Mouse (Mus musculus): ENCODE measurements around the gene Aars.
"Not testable (repeated sequence)": the region's sequence is repeated elsewhere in the genome, so short reads cannot be mapped to it uniquely, and the experiment has no call there.

Aars gene

DNA sequence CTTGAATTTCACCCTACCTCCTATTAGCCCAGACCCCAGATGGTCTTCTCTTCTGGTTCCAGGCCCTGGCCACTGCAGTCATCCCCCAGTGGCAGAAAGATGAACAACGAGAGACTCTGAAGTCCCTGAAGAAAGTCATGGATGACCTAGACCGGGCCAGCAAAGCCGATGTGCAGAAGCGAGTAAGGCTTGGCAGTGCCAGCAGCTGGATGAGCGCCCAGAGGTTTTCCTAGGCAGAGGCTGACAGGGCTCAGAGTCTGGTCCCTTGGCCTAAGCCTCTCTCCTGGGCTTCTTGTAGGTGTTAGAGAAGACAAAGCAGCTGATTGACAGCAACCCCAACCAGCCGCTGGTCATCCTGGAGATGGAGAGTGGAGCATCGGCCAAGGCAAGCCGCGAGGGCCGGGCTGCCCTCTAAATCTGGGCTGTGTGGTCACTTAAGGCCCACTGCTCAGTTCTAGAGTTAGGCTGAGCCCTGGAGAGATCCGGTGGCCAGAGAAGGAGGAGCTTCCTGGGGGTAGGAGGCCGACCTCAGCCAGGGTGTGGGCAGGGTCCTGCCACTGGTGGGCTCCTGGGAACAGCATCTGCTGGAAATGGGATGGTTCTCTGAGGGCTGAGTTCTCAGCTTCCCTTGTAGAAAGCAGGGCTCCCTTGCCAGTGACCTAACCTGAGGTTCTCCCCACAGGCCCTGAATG, 21.0 kb downstream of the Aars start:
- no peak for DNase-seq (ENCODE audit: low spot score)

DNA sequence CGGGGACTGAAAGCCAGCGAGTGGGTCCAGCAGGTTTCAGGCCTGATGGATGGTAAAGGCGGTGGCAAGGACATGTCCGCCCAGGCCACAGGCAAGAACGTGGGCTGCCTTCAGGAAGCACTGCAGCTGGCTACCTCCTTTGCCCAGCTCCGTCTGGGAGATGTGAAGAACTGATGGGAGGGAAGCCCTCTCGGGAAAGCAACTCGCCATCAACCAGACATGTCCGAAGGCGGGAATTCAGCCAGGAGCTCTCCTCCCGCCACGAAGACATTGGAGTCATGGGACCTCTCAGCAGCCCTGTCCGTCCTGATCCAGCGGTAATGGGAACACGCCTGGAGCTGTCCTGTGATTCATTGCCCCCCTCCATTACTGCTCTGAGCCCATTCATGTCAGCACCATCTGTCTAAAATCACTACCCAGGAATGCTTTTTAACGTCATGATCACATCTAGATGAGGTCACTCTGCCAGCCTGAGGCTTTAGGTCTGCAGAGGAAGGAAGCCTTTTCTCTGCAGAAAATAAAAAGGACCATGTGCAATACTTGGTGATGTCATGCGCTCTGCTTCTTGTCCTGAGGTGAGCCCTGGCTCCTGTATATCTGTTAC, 22.2 kb downstream of the Aars start:
- DNase-seq (ENCODE audit: low spot score): no peak

DNA sequence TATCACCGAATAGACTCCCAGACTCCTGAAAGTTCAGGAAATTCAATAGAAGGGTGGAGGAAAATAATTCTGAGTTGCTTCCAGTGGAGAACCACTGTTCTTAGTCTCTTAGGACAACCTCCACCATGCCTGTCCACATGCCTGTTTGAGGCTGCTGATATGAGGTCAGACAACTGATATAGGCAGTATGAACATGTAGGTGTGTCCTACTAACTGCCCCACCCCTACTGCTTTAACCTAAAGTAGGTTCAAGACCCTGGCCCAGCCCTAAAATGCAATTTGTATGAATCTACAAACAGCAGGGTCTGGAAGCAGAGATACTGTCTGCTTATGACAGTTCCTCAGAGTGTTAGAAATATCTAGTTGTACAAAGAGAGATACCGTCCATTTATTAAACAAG, 22.7 kb downstream of the Aars start:
- DNase-seq (ENCODE audit: low spot score): no peak

GRCm38 (mm10) chr8:111056158-111056663, 23.3 kb downstream of the Aars start, which contains the start of gene Exosc6:
Gene Exosc6, plus strand, starts transcription at chr8:111056339.
- peak; percentile 93 for DNase-seq (ENCODE audit: low spot score)

DNA sequence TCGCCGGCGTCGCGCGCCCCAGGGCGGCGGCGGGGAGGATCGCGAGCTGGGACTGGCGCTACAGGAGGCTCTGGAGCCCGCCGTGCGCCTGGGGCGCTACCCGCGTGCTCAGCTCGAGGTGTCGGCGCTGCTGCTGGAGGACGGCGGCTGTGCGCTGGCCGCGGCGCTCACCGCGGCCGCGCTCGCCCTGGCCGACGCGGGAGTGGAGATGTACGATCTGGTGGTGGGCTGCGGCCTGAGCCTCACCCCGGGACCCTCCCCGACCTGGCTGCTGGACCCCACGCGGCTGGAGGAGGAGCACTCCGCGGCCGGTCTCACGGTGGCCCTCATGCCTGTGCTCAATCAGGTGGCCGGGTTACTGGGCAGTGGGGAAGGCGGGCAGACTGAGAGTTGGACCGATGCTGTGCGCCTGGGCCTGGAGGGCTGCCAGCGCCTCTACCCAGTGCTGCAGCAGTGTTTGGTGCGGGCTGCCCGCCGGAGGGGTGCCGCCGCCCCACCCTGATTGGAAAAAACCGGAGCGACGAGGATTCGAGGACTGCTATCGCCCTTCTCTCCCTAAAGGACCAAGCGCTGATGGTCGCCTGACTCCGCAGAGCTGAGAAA, 23.8 kb downstream of the Aars start:
- DNase-seq (ENCODE audit: low spot score): peak; percentile 60

- DNase-seq (ENCODE audit: low spot score): no peak
These were observed 26.1 kb downstream of the Aars start for GRCm38 (mm10) chr8:111058946-111059572.

DNA sequence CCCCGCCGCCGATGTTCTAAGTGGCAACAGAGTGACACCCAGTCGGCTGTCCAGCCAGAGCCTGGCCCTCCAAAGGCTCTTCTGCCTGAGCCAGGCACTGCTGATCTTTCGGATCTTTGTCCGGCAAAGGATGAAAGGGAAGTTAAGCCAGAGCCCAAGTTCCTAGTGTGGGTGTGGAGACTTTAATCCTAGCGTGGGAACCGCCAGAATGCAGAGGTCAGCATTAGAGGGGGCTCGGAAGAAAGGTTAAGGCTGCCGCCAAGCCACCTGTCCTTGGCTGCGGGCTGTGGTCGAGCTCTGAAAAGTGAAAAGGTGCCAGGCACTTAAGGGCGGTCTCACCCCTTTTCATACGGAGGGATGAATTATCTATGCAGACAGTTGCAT, 28.7 kb downstream of the Aars start:
- no peak for DNase-seq (ENCODE audit: low spot score)

GRCm38 (mm10) chr8:111062072-111062757, 29.3 kb downstream of the Aars start:
- peak; percentile 72 for DNase-seq (ENCODE audit: low spot score)

GRCm38 (mm10) chr8:111062893-111063292, 29.9 kb downstream of the Aars start:
- DNase-seq (ENCODE audit: low spot score): no peak

GRCm38 (mm10) chr8:111066308-111066707, 33.4 kb downstream of the Aars start:
- no peak for DNase-seq (ENCODE audit: low spot score)

DNA sequence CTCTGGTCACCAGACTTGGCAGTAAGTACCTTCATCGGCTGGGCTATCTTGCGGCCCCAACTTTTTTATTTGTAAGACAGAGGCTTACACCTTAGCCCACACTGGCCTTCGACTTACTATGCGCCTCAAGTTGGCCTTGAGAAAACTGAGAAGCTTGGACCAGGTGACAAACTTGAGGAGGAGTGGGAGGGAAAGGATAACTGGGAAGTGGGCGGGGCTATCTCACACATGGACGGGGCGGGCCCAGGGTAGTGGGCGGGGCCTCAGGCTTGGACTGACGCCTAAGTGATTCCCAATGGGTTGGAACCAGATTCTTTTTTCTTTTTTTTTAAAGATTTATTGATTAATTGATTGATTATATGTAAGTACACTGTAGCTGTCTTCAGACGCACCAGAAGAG, 34.5 kb downstream of the Aars start:
- peak; percentile 45 for DNase-seq (ENCODE audit: low spot score)

- not testable (repeated sequence) for DNase-seq (ENCODE audit: low spot score)
These were observed 35.7 kb downstream of the Aars start for GRCm38 (mm10) chr8:111068660-111069059.

- no peak for DNase-seq (ENCODE audit: low spot score)
These were observed 43.0 kb downstream of the Aars start for GRCm38 (mm10) chr8:111075926-111076325.

- no peak for DNase-seq (ENCODE audit: low spot score)
These were observed 46.5 kb downstream of the Aars start for GRCm38 (mm10) chr8:111079461-111079860.

DNA sequence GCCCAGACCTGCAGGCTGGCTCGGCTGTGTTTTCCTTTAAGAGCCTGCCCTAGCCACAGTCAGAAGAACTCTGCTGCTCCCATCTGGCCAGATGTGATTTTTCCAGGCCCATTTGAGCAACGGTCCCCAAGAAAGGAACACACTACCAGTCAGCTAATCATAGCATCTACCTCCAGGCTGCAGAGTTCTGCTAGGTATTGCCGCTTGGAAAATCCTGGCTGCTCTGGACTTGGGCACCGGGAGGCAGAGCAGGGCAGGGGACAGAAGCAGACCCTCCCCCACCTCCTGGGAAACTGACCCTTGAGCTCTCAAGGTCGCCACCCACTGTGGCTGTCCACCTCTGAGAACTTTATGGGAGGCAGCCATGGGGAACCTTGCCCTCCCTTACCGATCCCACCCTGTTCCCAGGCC, 46.9 kb downstream of the Aars start:
- no peak for DNase-seq (ENCODE audit: low spot score)

- no peak for DNase-seq (ENCODE audit: low spot score)
These were observed 48.8 kb downstream of the Aars start for GRCm38 (mm10) chr8:111081580-111082258.

DNA sequence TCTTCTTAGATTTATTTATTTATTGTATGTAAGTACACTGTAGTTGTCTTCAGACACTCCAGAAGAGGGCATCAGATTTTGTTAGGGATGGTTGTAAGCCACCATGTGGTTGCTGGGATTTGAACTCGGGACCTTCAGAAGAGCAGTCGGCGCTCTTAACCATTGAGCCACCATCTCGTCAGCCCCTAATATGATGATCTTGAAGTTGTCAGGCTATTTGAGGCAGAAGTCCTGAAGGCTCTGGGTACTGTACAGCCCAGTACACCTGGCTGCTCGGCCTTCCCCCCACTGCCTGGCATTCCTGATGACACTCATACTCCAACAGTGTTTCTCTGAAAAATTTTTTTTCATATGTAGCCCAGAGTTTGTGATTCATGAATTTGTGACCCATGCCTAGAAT, 51.0 kb downstream of the Aars start:
- DNase-seq (ENCODE audit: low spot score): not testable (repeated sequence)

GRCm38 (mm10) chr8:111090126-111090525, 57.2 kb downstream of the Aars start:
- DNase-seq (ENCODE audit: low spot score): peak; percentile 60

- DNase-seq (ENCODE audit: low spot score): no peak
These were observed 58.8 kb downstream of the Aars start for GRCm38 (mm10) chr8:111091706-111092105.

DNA sequence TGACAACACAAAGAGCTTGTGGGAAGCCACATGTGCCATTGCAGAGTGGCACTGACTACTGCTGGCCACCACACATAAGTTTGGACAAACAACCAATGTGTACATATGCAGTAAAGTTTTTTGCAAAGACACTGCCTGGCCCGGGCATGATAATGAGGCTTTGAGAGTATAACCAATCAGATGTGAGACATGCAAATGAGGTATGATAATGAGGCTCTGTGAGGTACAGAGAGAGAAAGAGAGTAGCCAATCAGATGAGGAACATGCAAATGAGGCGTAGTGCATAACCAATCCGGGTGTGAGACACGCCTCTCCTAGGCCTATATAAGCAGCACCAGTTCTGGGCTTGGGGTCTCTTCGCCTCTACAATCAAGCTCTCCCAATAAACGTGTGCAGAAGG, 59.4 kb downstream of the Aars start, which contains the start of gene Clec18a:
Clec18a (minus strand) TSS at position 101 of the 400 bp plus-strand sequence.
- not testable (repeated sequence) for DNase-seq (ENCODE audit: low spot score)

Measured in testis, postnatal 14 days (tissue).